Mouse (Mus musculus) cerebellum, adult 2 months (tissue): ENCODE data around the gene Swap70. TPM values are rescaled to one million over a fixed set of nuclear protein-coding genes. Genes with fewer than 3 reads are reported as not detected.

Experiments
- DNase-seq, 2 experiments: peaks; one replicate each; pipeline ENCODE4 v3.0.0; 2021
- H3K27ac ChIP-seq: fragments of 200-500 bp; 2 replicates; pipeline ENCODE4 v1.5.1; 2012; ENCODE audit warnings: low read length, control low read depth, inconsistent platforms; ENCODE audit not compliant: insufficient read depth
- H3K27me3 ChIP-seq: fragments of 200-500 bp; 2 replicates; pipeline ENCODE4 v1.6.1; 2012; ENCODE audit warnings: inconsistent platforms, mild to moderate bottlenecking, low read length, moderate library complexity; ENCODE audit not compliant: control insufficient read depth, insufficient read depth
- H3K4me1 ChIP-seq: fragments of 200-500 bp; 2 replicates; pipeline ENCODE4 v1.6.1; 2011; ENCODE audit warnings: low read length; ENCODE audit not compliant: control insufficient read depth, insufficient read depth
- H3K4me3 ChIP-seq: fragments of 200-500 bp; replicated peaks from 2 replicates; pipeline ENCODE3; 2011; ENCODE audit warnings: mild to moderate bottlenecking, low read depth, low read length, control low read depth; ENCODE audit not compliant: insufficient read depth
- CTCF ChIP-seq: fragments of 200-500 bp; IDR thresholded peaks from 2 replicates; pipeline ENCODE4 v1.5.1; 2011; ENCODE audit warnings: low read depth, mild to moderate bottlenecking, control low read depth, low read length, moderate library complexity, borderline replicate concordance; ENCODE audit not compliant: insufficient read depth
- POLR2A ChIP-seq: fragments of 200-500 bp; IDR thresholded peaks from 2 replicates; pipeline ENCODE4 v1.6.1; 2011; ENCODE audit warnings: low read length, control low read depth, borderline replicate concordance; ENCODE audit not compliant: insufficient read depth
- WGBS: fragments of 180-500 bp; shearing (Covaris S2); methylation state at CpG from one replicate; pipeline ENCODE4 v1.1.7; 2018; 5-methylcytosine and 5-hydroxymethylcytosine counted together
- polyA plus RNA-seq: library from polyadenylated mRNA; depleted of rRNA; stranded (reverse); fragments of >200 nt; gene quantifications from 2 replicates; pipeline ENCODE4 v1.2.3, GENCODE M21; 2012; rRNA removed

Swap70 gene
- polyA plus RNA-seq, 1 experiment: 5.4 TPM

- WGBS: 96% methylated on average over 4 of the region's 4 CpGs
- no peak overlapping the region for H3K4me3 ChIP-seq
- no peak for DNase-seq
- TF ChIP-seq CTCF (no peak), POLR2A (no peak)
- peaks cover 9% of the 10 kb centered on the region for H3K4me1 ChIP-seq
- H3K27me3 ChIP-seq: no peaks in the 10 kb centered on the region
- no peak overlapping the region for H3K27ac ChIP-seq
Observed at GRCm38 (mm10) chr7:110317412-110317811, 95.9 kb downstream of the Swap70 start.

GRCm38 (mm10) chr7:110318971-110319519 lies 97.5 kb downstream of the Swap70 start:
- Histone ChIP-seq H3K4me1 (peaks cover 9% of the 10 kb centered on the region), H3K27me3 (no peaks in the 10 kb centered on the region), H3K4me3 (no peak overlapping the region), H3K27ac (no peak overlapping the region)
- WGBS: 40% methylated on average over 6 of the region's 6 CpGs
- TF ChIP-seq POLR2A: no peak
- no peak for TF ChIP-seq CTCF
- no peak for DNase-seq

- Histone ChIP-seq H3K27ac (no peak overlapping the region), H3K4me3 (no peak overlapping the region), H3K27me3 (no peaks in the 10 kb centered on the region), H3K4me1 (no peaks in the 10 kb centered on the region)
- DNase-seq: no peak
- 38% methylated on average over 5 of the region's 5 CpGs for WGBS
- TF ChIP-seq CTCF (no peak), POLR2A (no peak)
Observed at GRCm38 (mm10) chr7:110321106-110321505, 99.6 kb downstream of the Swap70 start.

GRCm38 (mm10) chr7:110324852-110325251 lies 103.3 kb downstream of the Swap70 start:
- no peak for DNase-seq
- Histone ChIP-seq H3K4me3 (no peak overlapping the region), H3K27me3 (no peaks in the 10 kb centered on the region), H3K27ac (no peak overlapping the region), H3K4me1 (no peaks in the 10 kb centered on the region)
- WGBS: 90% methylated on average over 1 of the region's 1 CpGs
- TF ChIP-seq CTCF (no peak), POLR2A (no peak)

- TF ChIP-seq POLR2A (no peak), CTCF (no peak)
- Histone ChIP-seq H3K27me3 (no peaks in the 10 kb centered on the region), H3K4me3 (no peak overlapping the region), H3K27ac (no peak overlapping the region), H3K4me1 (no peaks in the 10 kb centered on the region)
- 95% methylated on average over 5 of the region's 5 CpGs for WGBS
- DNase-seq: no peak
Observed at GRCm38 (mm10) chr7:110325381-110326110, 104.0 kb downstream of the Swap70 start.

Other genes with a start within 250 kb of the Swap70 start
- gene Tmem41b, start 234.8 kb upstream of the Swap70 start, polyA plus RNA-seq: 61.8 and 66.0 TPM in 2 replicates
- gene Ipo7, start 203.4 kb upstream of the Swap70 start, polyA plus RNA-seq: 46.5 and 50.8 TPM in 2 replicates
- 16.0 and 16.7 TPM in 2 replicates for gene Zfp143, start 160.5 kb upstream of the Swap70 start, polyA plus RNA-seq
- gene Wee1, start 99.7 kb upstream of the Swap70 start, polyA plus RNA-seq: 15.9 and 16.9 TPM in 2 replicates